Mouse (Mus musculus) cortical plate, adult 2 months (tissue): Measurements from ENCODE around the gene Nrsn1.

Experiments
- CTCF ChIP-seq: fragments of 200-500 bp; IDR thresholded peaks from 2 replicates; pipeline ENCODE4 v1.5.1; 2011; ENCODE audit warnings: mild to moderate bottlenecking, control low read depth, low read length; ENCODE audit not compliant: insufficient read depth; ENCODE audit errors: extremely low read depth
- POLR2A ChIP-seq: fragments of 200-500 bp; IDR thresholded peaks from 2 replicates; pipeline ENCODE4 v1.6.1; 2011; ENCODE audit warnings: mild to moderate bottlenecking, low read length, control low read depth; ENCODE audit not compliant: insufficient read depth; ENCODE audit errors: extremely low read depth

DNA sequence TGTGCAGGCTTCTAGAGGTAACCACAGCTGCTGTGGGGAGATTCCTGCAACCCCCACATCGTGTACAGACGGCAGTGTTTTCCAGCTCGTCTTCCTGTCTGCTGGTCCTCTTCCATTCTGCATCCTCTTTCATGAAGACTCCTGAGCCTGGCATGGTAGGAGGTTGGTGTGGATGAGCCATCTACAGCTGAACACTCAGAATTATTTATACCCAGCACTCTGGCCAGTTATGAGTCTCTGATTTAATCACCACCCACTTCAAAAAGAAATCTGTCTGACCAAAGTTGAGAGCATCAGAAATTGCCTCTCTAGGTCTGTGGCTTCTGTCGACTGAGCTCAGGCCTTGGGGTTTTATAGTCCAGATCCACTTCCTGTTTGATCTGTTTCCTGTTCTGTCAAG, 1.9 kb upstream of the Nrsn1 start:
- TF ChIP-seq CTCF, result no peak
- no peak for TF ChIP-seq POLR2A
